Mouse (Mus musculus): ENCODE measurements around the gene T.
A peak's percentile ranks its signal among the peaks of the same experiment; 100 is the strongest.
"Not testable (repeated sequence)": the region's sequence is repeated elsewhere in the genome, so short reads cannot be mapped to it uniquely, and the experiment has no call there.

Gene T

DNA sequence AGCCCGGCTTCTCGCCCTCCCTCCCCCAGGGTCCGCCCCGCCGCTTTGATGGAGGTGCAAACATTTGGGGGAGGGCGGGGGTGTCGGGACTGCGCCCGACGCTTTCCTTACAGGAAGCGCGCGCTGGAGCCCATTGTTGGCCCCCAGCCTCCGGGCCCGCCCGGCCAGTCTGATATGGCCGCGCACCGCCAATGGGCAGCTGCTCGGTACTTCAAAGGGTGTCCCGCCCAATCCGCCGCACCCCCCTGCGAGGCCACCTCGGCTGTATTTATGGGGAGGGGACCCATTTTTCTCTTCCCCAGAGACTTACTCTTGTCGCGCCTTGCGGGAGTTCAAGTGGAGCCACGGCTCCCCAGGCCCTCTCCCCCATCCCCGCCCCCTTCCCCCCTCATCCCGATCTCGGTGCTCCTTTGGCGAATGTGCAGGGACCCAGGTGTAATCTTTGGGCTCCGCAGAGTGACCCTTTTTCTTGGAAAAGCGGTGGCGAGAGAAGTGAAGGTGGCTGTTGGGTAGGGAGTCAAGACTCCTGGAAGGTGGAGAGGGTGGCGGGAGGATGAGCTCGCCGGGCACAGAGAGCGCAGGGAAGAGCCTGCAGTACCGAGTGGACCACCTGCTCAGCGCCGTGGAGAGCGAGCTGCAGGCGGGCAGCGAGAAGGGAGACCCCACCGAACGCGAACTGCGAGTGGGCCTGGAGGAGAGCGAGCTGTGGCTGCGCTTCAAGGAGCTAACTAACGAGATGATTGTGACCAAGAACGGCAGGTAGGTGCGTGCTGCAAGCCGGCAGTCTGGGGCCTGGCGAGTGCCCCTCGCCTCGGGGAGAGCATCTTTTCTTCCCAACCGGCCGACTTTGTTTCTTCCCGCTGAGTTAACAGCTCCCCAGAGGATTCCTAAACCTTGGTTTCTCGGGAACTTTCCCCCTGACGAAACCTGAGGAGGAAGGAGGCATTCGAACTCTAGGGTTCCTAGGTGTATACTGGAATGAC is at the start of gene T:
Gene T (plus strand): TSS at position 446 of the 983 bp plus-strand sequence.
- no peak for DNase-seq

DNA sequence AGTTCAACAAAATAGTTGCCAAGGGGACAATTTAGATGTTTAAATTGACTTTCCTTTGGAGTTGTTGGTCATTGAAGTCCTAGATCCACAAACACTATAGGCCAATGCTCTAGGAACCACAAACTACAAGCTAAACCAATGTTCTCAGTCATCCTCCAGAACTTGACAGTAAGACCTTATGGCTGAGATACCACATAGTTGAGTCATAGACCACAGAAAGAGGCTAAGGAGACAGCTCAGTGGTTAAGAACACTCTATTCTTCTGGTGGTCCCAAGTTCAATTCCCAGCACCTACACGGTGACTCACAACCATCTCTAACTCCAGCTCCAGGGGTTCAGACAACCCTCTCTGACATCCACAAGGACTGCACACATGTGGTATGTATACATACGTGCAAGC is 48.8 kb upstream of the T start:
- DNase-seq, result no peak

DNA sequence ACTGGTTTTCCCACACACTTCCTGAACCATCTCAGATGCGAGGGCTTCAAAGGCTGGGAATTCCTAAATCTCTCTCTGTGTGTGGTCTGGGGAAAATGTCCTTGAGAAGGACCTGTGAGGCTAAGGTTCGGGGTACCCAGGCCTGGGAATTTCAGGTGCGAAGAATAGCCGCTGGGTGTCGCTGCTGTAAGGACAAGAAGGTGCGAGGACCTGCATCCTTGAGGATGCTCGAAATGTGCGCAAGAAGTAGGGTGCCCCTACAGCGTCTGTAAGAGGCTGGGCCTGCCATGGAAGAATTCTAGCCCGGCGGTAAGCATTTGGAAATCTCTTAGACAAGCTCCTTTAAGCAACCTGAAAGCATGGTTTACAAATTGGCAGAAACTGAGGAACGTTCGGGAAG is 45.8 kb upstream of the T start:
- DNase-seq, result peak; percentile 41

DNA sequence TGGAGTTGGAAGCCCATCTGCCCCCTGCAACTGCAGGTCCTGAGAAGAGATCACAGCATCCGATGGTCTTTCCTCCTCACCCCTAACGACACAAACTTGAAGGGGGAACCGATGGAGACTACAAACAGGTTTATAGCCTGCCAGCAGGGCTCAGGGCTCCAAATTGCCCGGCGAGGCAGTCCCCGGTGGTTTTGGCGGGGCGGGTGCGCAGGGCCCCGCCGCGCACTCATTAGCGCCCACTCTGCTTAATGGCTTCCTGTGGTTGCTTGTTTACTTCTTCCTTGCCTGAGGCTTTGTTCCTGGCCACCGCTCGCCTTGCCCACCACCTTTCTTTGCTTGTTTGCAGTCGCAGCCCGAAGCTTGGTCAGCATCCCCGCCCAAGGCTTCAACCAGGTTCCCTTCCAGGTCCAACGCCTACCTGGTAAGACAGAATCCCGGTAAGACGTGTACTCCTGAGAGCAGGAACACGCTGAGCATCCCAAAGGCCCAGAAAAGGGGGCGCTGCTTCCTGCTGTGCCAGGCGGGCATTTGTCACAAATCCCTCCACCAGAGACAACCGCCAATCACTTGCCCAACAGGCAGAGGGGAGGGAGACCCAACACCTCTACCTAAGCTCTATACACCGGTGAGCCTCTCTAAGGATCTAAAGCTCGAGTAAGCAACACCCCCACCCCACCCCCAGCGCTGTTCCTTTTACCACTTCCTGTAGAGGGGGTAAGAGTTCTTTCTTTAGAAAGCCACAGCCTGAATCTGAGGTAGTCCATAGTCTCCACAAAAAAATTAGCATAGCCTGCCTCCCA is 45.0 kb upstream of the T start:
- no peak for DNase-seq

DNA sequence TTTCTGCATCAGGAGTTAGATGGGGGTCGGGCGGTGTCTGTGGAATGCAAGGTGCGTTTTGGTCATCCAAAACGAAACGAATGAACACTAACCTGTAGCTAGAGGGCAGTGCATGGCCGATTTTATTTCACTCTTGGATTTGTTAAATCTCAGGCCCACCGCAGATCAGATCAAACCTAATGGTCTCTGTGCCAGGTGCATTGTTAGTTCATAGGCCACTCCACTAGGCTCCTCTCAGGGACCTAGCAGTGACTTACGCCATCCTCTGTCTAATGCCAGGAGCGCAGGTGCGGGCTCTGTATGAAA is 44.5 kb upstream of the T start:
- DNase-seq, result no peak

DNA sequence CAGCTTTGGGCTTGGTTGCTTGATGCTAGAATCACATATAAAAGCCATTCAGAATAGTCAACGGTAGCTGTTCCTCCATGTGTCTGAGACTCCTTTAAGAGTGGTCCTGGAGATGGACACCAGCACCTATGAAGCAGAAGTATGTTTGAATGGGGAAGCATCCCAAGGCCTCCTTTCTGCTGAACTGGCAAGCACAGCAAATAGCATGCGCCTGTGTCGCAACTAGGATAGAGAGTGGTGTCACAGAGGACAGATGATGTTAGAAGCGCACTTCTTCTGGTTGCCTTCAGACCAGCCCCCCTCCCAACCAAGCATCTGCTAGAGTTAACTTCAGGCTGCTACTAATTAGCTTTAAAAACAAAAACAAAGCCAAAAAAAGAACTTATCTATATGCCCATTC is 43.7 kb upstream of the T start:
- no peak for DNase-seq

DNA sequence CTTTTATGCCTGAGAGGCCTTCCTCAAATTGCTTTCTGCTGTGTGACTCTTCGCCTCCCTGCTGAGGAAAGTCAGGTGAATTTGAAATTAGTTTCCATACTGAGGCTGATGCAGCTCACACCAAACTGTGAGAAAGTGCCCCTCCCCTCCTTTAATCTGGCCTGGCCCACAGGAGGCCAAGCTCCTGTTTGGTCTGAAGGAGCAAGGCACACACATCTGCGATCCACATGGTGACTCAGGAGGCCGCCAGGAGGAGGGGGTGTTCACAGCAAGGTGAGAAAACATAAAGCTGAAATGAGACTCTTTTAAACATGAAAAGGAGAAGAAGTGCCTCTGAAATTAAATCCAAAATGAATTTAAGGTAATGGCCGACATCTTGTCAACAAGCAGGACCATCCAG is 37.9 kb upstream of the T start:
- no peak for DNase-seq

DNA sequence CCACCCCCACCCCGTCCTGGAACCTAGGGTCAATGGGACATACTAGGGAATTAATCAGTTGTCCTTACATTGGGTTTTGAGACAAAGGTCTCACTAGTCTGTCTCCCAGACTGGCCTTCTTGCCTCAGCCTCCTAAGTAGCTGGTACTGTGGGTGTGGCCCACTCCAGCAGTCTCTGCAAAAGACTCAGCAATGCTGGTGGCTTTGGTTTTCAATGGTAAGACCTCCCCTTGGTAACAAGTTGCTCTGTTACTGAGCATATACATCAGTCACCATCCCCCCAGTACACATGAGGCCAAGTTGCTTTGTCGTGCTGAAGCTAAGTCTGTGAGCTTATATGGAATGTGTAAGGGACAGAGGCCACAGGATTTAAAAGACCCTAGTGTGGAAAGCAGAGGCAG is 36.3 kb upstream of the T start:
- no peak for DNase-seq

DNA sequence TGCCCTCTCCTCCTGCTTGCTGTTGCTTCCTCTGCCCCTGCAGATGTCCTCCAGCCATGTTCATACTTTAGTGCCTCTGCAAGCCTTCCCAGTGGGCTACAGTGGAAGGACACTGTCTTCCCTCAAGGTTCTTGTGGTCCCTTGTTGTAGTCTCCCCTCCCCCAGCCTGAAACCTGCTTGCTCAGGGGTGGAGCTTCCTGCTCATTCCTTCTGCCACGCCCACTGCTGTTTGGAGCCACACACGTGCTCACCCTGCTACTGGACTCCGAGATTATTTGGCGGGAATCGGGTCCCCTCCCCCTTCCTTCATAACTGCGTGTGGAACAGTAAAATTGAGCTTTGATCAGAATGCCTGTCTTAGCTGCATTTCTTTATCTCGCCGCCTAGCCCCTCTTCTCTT is 30.3 kb upstream of the T start:
- DNase-seq, result not testable (repeated sequence)

DNA sequence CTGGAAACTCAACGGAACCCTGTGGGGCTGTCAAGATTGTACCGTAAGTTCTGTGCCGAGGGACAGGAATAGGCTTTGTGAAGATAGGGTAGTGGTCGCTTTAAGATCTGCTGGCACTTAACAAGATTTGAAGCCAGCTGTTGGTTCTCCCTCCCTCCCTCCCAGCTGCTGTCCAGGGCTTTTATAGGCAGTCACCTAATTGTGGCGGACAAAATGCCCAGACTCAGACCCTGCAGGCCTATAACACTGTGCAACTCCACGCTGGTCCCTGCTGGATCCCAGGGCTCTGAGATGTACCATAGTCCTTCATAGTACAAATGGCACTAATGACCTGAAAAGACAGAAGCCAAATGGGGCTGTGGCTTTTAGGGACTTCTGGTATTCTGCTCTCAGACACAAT is 27.9 kb upstream of the T start:
- DNase-seq, result no peak

DNA sequence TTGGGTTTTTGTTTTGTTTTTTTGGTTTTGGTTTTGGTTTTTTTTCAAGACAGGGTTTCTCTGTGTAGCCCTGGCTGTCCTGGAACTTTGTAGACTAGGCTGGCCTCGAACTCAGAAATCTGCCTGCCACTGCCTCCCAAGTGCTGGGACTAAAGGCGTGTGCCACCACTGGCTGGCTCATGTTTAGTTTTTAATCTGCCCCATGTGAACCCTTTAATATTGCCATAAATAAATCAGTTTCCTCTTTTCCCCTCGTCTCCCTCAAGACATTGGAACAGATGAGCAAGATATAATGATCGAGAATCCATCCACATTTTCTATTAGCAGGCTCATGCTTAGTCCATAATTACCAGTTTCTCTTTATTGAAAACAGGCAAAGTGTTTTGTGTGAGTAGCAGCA is 26.2 kb upstream of the T start:
- not testable (repeated sequence) for DNase-seq

DNA sequence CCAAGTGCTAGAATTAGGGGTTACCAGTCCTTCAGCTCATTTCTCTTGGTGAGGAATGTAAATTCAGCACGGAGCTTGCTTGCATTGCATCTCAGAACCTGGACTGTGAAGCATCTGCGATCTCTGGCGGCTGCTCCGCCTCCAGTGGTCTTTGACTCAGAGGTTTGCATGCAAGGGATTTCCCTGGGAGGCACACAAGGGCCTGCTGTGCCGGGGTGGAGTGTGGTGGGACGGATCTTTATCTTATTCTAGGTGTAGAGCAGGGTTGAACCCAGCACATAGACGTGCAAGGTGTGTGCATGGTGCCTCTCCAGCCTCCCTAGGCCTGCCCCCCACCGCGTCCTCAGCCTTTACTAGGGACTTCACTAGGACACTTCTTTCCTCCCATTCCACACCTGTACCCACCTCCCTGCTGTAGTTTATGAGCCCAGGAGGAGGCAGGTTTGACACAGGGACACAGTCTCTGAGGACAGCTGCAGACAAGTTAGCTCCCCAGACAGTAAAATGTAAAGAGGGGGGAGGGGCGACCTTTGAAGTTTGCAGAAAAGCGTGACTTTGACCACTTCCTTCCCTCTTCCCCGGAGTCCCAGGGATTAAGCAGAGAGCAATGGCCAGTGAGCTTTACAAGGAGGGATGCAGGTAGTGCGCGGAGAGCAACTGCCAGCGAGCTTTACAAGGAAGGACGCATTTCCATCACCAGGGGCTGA is 25.5 kb upstream of the T start:
- peak; percentile 57 for DNase-seq

DNA sequence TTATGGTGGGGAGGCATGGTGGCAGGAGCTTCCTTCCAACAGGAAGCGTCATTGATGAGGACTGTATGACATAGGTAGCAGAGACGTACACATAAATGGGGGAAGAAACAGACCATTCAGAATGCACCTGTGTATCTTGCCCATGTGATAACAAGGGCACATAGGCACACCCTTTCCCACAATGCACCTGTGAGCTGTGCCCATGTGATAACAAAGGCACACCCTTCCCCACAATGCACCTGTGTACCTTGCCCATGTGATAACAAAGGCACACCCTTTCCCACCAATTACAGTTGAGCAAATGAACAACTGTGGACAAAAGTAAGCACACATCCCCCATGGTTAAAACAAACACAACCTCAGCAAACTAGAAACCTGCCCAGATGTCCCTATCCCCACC is 23.9 kb upstream of the T start:
- DNase-seq, result no peak

DNA sequence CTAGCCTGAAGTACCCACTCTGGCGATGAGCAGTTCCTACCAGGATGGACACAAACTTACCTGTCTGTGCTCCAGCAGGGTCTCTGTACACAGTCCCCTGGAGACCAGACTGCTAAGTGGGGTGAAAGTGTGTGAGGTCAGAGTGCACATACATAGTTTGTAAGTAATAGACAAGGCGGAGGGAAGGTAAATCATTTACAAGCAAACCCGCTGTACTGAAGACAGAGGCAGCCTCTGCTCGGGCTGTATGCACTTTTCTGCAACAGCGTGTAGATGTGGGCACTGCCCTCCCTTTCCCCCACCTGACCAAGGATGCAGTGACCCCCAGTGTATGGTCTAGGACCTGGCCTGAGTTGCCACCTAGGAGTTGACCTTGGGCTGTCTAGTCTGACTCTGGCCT is 20.6 kb upstream of the T start:
- DNase-seq, result peak; percentile 67

DNA sequence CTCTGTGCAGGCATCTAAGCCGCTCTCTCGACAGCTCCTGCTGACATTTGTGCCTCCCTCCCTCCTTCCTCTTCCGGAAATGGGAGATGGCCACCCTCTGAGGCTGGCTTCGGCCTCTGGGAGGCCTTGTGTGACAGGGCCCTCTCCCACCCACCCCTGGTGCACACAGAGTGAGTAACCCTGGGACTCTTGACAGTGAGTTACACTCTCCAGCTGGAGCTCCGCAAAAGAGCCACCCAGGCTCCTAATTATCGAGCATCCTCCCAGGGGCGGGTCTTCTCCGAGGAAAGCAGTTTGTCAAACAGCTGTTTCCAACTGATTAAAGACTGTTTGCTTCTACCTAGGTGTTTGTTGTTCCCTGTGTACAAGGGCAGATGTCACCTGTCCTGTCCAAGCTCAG is 18.7 kb upstream of the T start:
- DNase-seq, result peak; percentile 49

DNA sequence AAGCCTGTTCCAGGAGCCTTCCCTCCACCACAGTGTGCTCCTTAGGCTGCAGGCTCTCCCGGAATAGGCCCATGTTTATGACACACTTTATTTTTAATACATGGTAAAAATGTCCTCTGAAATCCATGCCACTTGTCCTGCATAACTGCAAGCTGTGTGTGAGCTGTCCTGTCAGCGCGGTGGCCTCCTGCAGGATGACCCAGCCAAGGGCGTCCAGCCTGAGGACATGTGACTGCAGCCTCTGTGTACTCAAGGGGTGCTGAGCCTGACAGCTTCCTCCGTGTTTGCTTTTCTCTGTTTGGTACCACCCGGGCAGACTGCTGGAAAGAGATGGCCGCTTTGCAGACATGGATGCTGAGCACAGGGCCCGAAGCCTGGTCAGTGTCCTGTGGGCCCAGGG is 17.4 kb upstream of the T start:
- DNase-seq, result no peak

DNA sequence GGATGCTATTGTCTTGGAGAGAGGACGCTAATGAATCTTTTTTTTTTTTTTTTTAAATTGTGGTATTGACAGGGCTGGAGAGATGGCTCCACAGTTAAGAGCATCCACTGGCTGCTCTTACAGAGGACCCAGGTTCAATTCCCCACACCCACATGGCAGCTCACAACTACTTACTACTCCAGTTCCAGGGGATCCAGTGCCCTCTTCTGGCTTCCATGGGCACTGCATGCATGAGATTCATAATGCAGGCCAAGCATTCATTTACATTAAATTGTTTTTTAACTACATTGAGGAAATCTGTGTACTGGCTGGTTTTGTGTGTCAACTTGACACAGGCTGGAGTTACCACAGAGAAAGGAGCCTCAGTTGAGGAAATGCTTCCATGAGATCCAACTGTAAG is 13.5 kb upstream of the T start:
- no peak for DNase-seq

DNA sequence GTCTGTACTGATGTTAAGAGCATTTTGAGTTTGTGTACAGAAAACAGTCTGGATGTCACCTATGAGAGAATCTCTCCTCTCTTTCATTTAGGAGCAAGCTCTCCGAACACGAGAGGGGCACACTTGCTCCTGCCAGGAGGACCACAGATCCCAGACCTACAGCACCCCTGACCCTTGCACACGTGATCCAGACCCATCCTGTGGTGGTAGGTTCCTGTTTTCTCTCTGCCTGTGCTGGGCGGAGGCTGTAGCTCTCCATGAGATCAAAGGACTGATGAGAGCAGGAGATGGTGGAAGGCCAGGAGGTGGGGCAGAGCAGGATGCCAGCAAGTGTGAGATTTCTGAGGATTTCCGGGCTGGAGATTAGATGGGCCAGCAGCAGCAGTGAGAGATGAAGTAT is 12.7 kb upstream of the T start:
- DNase-seq, result no peak

DNA sequence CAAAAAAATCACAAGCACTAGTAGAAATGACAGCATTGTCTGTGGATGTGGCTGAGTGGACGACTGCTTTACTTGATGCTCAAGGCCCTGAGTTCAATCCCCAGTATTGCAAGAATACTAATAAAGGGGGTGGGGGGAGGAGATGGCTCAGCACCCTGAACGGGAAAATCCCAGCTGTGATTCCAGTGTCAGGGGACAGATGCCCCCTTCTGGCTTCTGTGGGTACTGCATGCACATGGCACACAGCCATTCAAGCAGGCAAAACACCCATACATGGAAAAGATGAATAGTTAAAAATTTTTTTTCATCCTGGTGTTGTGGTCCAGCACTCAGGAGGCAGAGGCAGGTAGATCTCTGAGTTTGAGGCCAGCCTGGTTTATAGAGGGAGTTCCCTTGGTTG is 10.9 kb upstream of the T start:
- DNase-seq, result peak; percentile 29

DNA sequence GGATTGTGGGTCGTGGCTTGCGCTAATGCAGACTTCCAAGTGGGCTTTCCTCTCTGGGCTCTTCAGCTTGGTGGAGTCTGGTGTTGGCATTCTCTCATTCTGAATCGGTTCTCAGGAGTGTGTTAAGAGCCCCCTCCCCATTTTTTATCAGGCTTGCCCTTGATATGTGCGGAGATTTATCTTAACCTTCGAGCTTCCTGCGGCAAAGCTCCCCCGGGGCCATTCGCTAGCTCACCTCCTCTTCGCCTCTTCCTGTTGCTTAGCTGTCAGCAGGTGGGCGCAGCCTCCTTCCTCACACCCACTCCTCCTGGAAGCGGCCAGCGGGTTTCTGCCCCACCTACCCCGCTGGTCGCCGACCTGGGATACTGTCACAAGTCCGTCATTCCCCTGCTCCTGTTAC is 4.8 kb upstream of the T start:
- no peak for DNase-seq

DNA sequence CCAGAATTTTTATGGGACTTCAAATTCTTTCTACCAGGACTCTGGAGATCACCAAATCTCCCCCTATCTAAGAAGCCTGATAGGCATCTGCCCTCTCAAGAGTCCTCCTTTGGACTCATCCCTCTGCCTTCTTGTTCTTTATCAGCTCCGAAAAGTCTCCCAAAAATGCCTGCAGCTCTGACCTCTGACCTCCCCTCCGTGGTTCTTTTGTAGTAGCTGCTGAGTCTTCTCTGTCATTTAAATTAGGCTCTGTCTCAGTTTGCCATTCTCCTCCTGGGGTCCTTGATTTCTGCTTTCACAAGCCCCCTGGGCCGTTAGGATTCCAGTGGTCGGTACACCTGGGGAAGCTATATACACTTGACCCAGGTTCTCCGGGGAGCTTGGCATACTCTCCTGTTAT is 4.3 kb upstream of the T start:
- DNase-seq, result no peak

DNA sequence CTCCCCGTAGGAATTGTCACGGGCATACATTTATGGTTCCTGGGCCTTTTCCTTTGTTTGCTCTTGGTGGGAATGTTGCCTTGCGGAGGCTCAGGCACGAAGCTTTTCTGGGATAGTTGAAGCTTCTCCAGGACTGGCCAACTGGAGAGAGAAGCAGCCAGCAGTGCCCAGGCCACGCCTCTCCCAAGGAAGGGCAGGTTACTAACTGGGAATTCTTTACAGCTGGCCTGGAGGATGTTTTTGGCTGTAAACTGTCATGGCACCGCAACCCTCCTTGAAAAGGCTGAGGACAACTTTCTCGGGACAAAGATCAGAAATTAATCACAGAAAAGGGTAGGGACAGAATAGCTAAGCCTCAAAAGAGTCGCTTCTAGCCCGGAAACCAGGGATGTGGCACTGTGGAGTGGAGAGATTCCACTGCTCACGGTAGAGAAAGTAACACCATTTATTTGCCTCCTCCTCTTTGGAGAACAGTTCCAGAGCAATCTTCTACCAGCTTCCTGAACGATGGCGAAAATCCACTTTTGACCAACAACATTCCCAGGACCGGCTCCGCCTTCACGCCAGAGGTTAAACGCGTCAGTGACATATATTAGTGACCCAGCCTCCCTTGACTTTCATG is 1.9 kb upstream of the T start:
- DNase-seq, result no peak

Measured in kidney, postnatal 14 days (tissue).